In the genomic region with DNA sequence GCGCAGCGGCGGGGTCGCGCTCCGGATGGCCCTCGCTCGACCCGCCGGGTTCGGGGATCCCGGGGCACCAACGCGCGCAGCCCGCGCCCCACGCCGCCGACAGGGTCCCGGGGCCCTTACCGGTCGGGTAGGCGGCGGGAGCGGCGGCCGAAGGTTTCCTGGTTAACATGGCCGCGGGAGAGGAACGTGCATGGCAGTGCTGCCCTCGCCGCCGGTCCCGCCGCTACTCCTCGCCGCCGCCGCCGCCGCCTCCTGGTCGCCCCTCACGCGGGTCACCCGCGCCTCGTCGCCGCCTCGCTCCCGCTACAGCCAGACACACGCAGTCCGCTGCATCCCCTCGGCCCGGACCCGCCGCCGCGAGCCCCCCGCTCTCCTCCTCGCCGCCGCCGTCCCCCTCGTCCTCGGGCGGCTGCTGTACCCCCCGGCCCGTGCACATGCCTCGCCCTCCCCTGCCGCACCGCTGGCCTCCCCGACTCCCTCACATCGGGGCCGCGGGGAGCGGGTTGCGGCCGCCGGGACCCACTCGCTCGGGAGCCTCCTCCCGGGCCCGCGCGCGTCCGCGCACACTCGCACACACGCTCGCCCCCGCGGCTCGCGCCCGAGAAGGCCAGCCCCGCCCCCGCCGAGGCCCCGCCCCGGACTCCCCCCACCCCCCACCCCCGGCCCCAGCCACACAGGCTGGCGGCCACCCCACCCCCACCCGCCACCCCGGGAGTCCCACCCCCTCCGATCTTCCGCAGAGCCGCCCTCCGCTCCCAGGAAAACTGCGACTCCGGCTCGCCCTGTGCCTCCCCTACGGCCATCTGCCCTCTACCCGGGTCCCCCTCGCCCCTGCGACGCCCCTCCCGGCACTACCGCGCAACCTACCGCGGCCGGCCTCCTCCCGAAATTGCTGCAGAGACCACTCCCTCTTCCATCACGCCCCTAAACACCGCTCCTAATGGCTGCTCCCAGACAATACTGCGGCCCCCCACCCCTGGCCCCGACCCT, we compare ENCODE assay signal across 7 mouse cellular contexts. TPM values are rescaled to one million over a fixed set of nuclear protein-coding genes. Genes with fewer than 3 reads are reported as not detected.
DNase-seq lines count a peak whose midpoint lies in the region; ATAC-seq and TF ChIP-seq lines count a peak whose summit lies in the region.

No protein-coding gene starts in this region.

- H3K27ac ChIP-seq in limb, embryonic 12.5 days, result peak overlapping the region; percentile 98
- peak overlapping the region; percentile 98 for H3K27ac ChIP-seq in midbrain, embryonic 13.5 days
- H3K27ac ChIP-seq in small intestine, adult 2 months (ENCODE audit: insufficient read depth, low read depth, low read length), result peak overlapping the region; percentile 93

- peak; percentile 64 for DNase-seq in adrenal gland, adult 8-10 months
- peak; percentile 92 for DNase-seq in embryo, embryonic 11 days
- peak; percentile 99 for DNase-seq in heart, adult 11 months
- DNase-seq in kidney, adult 11 months, result peak; percentile 72

- TF ChIP-seq POLR2A in small intestine, adult 2 months (IDR thresholded peaks at IDR 0.05; ENCODE audit: low read depth, low read length), result peak; percentile 86

- peak overlapping the region; percentile 96 for H3K4me3 ChIP-seq in limb, embryonic 12.5 days (replicated peaks)
- peak overlapping the region; percentile 95 for H3K4me3 ChIP-seq in midbrain, embryonic 13.5 days (replicated peaks)
- peak overlapping the region; percentile 86 for H3K4me3 ChIP-seq in small intestine, adult 2 months (ENCODE audit: low read depth, low read length)

- TF ChIP-seq CTCF in small intestine, adult 2 months (IDR thresholded peaks at IDR 0.05; ENCODE audit: extremely low read depth, insufficient read length, insufficient replicate concordance, low read depth, low read length), result no peak

- peak overlapping the region; percentile 99 for H3K9ac ChIP-seq in limb, embryonic 12.5 days (replicated peaks)
- peak overlapping the region; percentile 98 for H3K9ac ChIP-seq in midbrain, embryonic 13.5 days (replicated peaks)

- ATAC-seq in limb, embryonic 12.5 days (ENCODE audit: insufficient number of reproducible peaks, insufficient read depth, low FRiP score, low TSS enrichment, low read depth), result peak; percentile 92
- ATAC-seq in midbrain, embryonic 13.5 days, result peak; percentile 89

- under 1% methylated on average over 93 of the region's 130 CpGs for WGBS in limb, embryonic 12.5 days
- WGBS in midbrain, embryonic 13.5 days, result under 1% methylated on average over 102 of the region's 130 CpGs
- under 1% methylated on average over 109 of the region's 130 CpGs for WGBS in small intestine, adult 2 months

- H3K9me3 ChIP-seq in limb, embryonic 12.5 days, result no peaks in the 10 kb centered on the region
- H3K9me3 ChIP-seq in midbrain, embryonic 13.5 days, result no peaks in the 10 kb centered on the region

- H3K4me1 ChIP-seq in limb, embryonic 12.5 days (replicated peaks), result peaks cover 28% of the 10 kb centered on the region
- H3K4me1 ChIP-seq in midbrain, embryonic 13.5 days (replicated peaks), result peaks cover 45% of the 10 kb centered on the region
- H3K4me1 ChIP-seq in small intestine, adult 2 months (ENCODE audit: control insufficient read depth, insufficient read depth, insufficient read length, low read length), result peaks cover 26% of the 10 kb centered on the region

- H3K27me3 ChIP-seq in limb, embryonic 12.5 days, result no peaks in the 10 kb centered on the region; the same call in 1 of the 2 replicates
- H3K27me3 ChIP-seq in midbrain, embryonic 13.5 days, result no peaks in the 10 kb centered on the region
- no peaks in the 10 kb centered on the region for H3K27me3 ChIP-seq in small intestine, adult 2 months (ENCODE audit: control insufficient read depth, insufficient read depth, low read length)

- H3K4me2 ChIP-seq in limb, embryonic 12.5 days, result peak overlapping the region; percentile 93
- peak overlapping the region; percentile 94 for H3K4me2 ChIP-seq in midbrain, embryonic 13.5 days (replicated peaks)

- H3K36me3 ChIP-seq in limb, embryonic 12.5 days, result peaks cover 13% of the 10 kb centered on the region
- H3K36me3 ChIP-seq in midbrain, embryonic 13.5 days, result peaks cover 9% of the 10 kb centered on the region; the same call in 1 of the 2 replicates
- H3K36me3 ChIP-seq in small intestine, adult 2 months (ENCODE audit: control insufficient read depth, insufficient read depth, low read length), result peaks cover 12% of the 10 kb centered on the region

RNA-seq across cellular contexts. Expression of a gene that starts 1.1 kb away (rescaled TPM):
- total RNA-seq in adrenal gland, adult 8-10 months (2022), result 10 to 100 TPM; 16.1 to 34.9 (median 26.4) TPM
- 10.3 and 10.4 TPM in 2 replicates for polyA plus RNA-seq in limb, embryonic 12.5 days (2016; fragmentation: Nextera tagmentation; extraction: Ambion mirVana)
- 11.0 and 12.0 TPM in 2 replicates for polyA plus RNA-seq in midbrain, embryonic 13.5 days (2015; fragmentation: Nextera tagmentation; extraction: Ambion mirVana)
- 10.5 and 27.7 TPM in 2 replicates for polyA plus RNA-seq in small intestine, adult 2 months (2012; rRNA removed)

Comparison
In these comparisons a context has a peak if more than half of its experiments do, and no peak if none do; other contexts are left out.
1. Peak in every context shown above with its lines: DNase-seq, ATAC-seq, H3K4me3 ChIP-seq and H3K27ac ChIP-seq.